8 mouse cellular contexts compared by ENCODE assay signal in genomic region chr1:40325711-40326327, GRCm38 (mm10). TPM values are rescaled to one million over a fixed set of nuclear protein-coding genes. Genes with fewer than 3 reads are reported as not detected.
DNase-seq lines count a peak whose midpoint lies in the region; ATAC-seq and TF ChIP-seq lines count a peak whose summit lies in the region.

No protein-coding gene starts in this region.

- H3K36me3 ChIP-seq in heart, embryonic 13.5 days, result no peaks in the 10 kb centered on the region
- H3K36me3 ChIP-seq in hindbrain, embryonic 11.5 days (ENCODE audit: control insufficient read depth, insufficient read depth, low read length), result no peaks in the 10 kb centered on the region
- no peaks in the 10 kb centered on the region for H3K36me3 ChIP-seq in midbrain, embryonic 13.5 days

- peak overlapping the region; percentile 75 for H3K9ac ChIP-seq in heart, embryonic 13.5 days
- peak overlapping the region; percentile 1; the same call in 1 of the 2 replicates for H3K9ac ChIP-seq in hindbrain, embryonic 11.5 days (ENCODE audit: low read depth, low read length)
- H3K9ac ChIP-seq in midbrain, embryonic 13.5 days (replicated peaks), result peak overlapping the region; percentile 47

- H3K4me3 ChIP-seq in heart, embryonic 13.5 days, result peak overlapping the region; percentile 51
- peak overlapping the region; percentile 55 for H3K4me3 ChIP-seq in brown adipose tissue, adult 24 weeks (ENCODE audit: insufficient read depth, low read depth, low read length)
- peak overlapping the region; percentile 35 for H3K4me3 ChIP-seq in hindbrain, embryonic 11.5 days (ENCODE audit: low read depth, low read length)
- H3K4me3 ChIP-seq in midbrain, embryonic 13.5 days (replicated peaks), result peak overlapping the region; percentile 42
- no peak overlapping the region for H3K4me3 ChIP-seq in cerebellum, adult 2 months (replicated peaks; ENCODE audit: insufficient read depth, low read depth, low read length)

- no peaks in the 10 kb centered on the region for H3K9me3 ChIP-seq in heart, embryonic 13.5 days
- H3K9me3 ChIP-seq in hindbrain, embryonic 11.5 days (ENCODE audit: control insufficient read depth, low read length), result no peaks in the 10 kb centered on the region
- no peaks in the 10 kb centered on the region for H3K9me3 ChIP-seq in midbrain, embryonic 13.5 days

- ATAC-seq in heart, embryonic 13.5 days (ENCODE audit: extremely low read depth, insufficient number of reproducible peaks, low FRiP score, low TSS enrichment), result no peak
- no peak for ATAC-seq in hindbrain, embryonic 11.5 days (ENCODE audit: low FRiP score)
- ATAC-seq in midbrain, embryonic 13.5 days, result peak; percentile 34; the same call in 1 of the 2 replicates
- no peak for ATAC-seq in frontal cortex, adult (ENCODE audit: low TSS enrichment)

- TF ChIP-seq CTCF in cerebellum, adult 2 months (IDR thresholded peaks at IDR 0.05; ENCODE audit: borderline replicate concordance, insufficient read depth, low read depth, low read length), result no peak

- TF ChIP-seq POLR2A in cerebellum, adult 2 months (IDR thresholded peaks at IDR 0.05; ENCODE audit: borderline replicate concordance, insufficient read depth, low read length), result no peak

- peaks cover 38% of the 10 kb centered on the region for H3K27me3 ChIP-seq in heart, embryonic 13.5 days (replicated peaks)
- H3K27me3 ChIP-seq in hindbrain, embryonic 11.5 days (ENCODE audit: control insufficient read depth, insufficient read depth, low read length), result peaks cover 15% of the 10 kb centered on the region
- H3K27me3 ChIP-seq in midbrain, embryonic 13.5 days, result peaks cover 39% of the 10 kb centered on the region
- H3K27me3 ChIP-seq in cerebellum, adult 2 months (ENCODE audit: control insufficient read depth, insufficient read depth, low read length), result peaks cover 1% of the 10 kb centered on the region; the same call in 1 of the 2 replicates

- WGBS in heart, embryonic 13.5 days, result 7% methylated on average over 29 of the region's 29 CpGs
- WGBS in hindbrain, embryonic 11.5 days, result under 1% methylated on average over 29 of the region's 29 CpGs
- WGBS in midbrain, embryonic 13.5 days, result 2% methylated on average over 29 of the region's 29 CpGs
- 3% methylated on average over 29 of the region's 29 CpGs for WGBS in cerebellum, adult 2 months

- DNase-seq in heart, postnatal 4 days, result no peak
- DNase-seq in hindbrain, embryonic 11.5 days (ENCODE audit: low spot score), result peak; percentile 38
- no peak for DNase-seq in cerebellum, adult 2 months
- no peak for DNase-seq in MN1 (ENCODE audit: low spot score)

- peaks cover 13% of the 10 kb centered on the region for H3K4me1 ChIP-seq in heart, embryonic 13.5 days
- H3K4me1 ChIP-seq in brown adipose tissue, adult 24 weeks (ENCODE audit: control insufficient read depth, insufficient read depth, insufficient read length, low read length), result peaks cover 2% of the 10 kb centered on the region; the same call in 1 of the 2 replicates
- no peaks in the 10 kb centered on the region for H3K4me1 ChIP-seq in hindbrain, embryonic 11.5 days (replicated peaks; ENCODE audit: control insufficient read depth, insufficient read depth, low read length)
- H3K4me1 ChIP-seq in midbrain, embryonic 13.5 days (replicated peaks), result peaks cover 13% of the 10 kb centered on the region
- no peaks in the 10 kb centered on the region; the same call in 1 of the 2 replicates for H3K4me1 ChIP-seq in cerebellum, adult 2 months (ENCODE audit: control insufficient read depth, insufficient read depth, low read length)

- peak overlapping the region; percentile 74 for H3K4me2 ChIP-seq in heart, embryonic 13.5 days
- peak overlapping the region; percentile 58 for H3K4me2 ChIP-seq in hindbrain, embryonic 11.5 days (replicated peaks; ENCODE audit: low read depth, low read length)
- H3K4me2 ChIP-seq in midbrain, embryonic 13.5 days (replicated peaks), result peak overlapping the region; percentile 74

- H3K27ac ChIP-seq in heart, embryonic 13.5 days (replicated peaks), result no peak overlapping the region
- H3K27ac ChIP-seq in brown adipose tissue, adult 24 weeks (replicated peaks; ENCODE audit: low read depth, low read length), result no peak overlapping the region
- no peak overlapping the region for H3K27ac ChIP-seq in hindbrain, embryonic 11.5 days (ENCODE audit: low read depth, low read length)
- no peak overlapping the region for H3K27ac ChIP-seq in midbrain, embryonic 13.5 days
- no peak overlapping the region for H3K27ac ChIP-seq in cerebellum, adult 2 months (ENCODE audit: insufficient read depth, low read length)

RNA-seq across cellular contexts. Expression of gene Il1rl2, which starts 1.4 kb away (rescaled TPM):
- polyA plus RNA-seq in heart, embryonic 13.5 days (2015; fragmentation: Nextera tagmentation; extraction: Ambion mirVana), result 3.5 and 3.8 TPM in 2 replicates
- 1 to 10 TPM; 6.2 to 6.8 TPM for total RNA-seq in heart, postnatal 4 days (2021)
- 1.4 and 4.1 TPM in 2 replicates for polyA plus RNA-seq in brown adipose tissue, adult 24 weeks (2012; ENCODE audit: insufficient read depth, insufficient read length, missing spikeins)
- polyA plus RNA-seq in hindbrain, embryonic 11.5 days (2014; fragmentation: Nextera tagmentation; extraction: Ambion mirVana), result 1.2 and 1.6 TPM in 2 replicates
- 0.89 and 1.0 TPM in 2 replicates for polyA plus RNA-seq in midbrain, embryonic 13.5 days (2015; fragmentation: Nextera tagmentation; extraction: Ambion mirVana)
- 0.29 and 0.39 TPM in 2 replicates for polyA plus RNA-seq in cerebellum, adult 2 months (2012; rRNA removed)

Comparison
In these comparisons a context has a peak if more than half of its experiments do, and no peak if none do; other contexts are left out.
1. H3K9ac ChIP-seq: peak in every context shown above with its lines; median percentile 75 in heart, embryonic 13.5 days; 47 in midbrain, embryonic 13.5 days; 1 in hindbrain, embryonic 11.5 days.